ENCODE assay signal across 8 mouse cellular contexts in genomic region chrX:36807360-36808317, GRCm38 (mm10). TPM values are rescaled to one million over a fixed set of nuclear protein-coding genes. Genes with fewer than 3 reads are reported as not detected.
A peak's percentile ranks its signal among the peaks of the same experiment; 100 is the strongest.
DNase-seq lines count a peak whose midpoint lies in the region; ATAC-seq and TF ChIP-seq lines count a peak whose summit lies in the region.

No protein-coding gene starts in this region.

- H3K9ac ChIP-seq in forebrain, postnatal 0 days = peak overlapping the region; percentile 59
- H3K9ac ChIP-seq in lung, embryonic 15.5 days = no peak overlapping the region; the same call in 1 of the 2 replicates

- peak overlapping the region; percentile 39 for H3K4me3 ChIP-seq in forebrain, postnatal 0 days (ENCODE audit: low read depth, low read length)
- H3K4me3 ChIP-seq in lung, embryonic 15.5 days = peak overlapping the region; percentile 38
- H3K4me3 ChIP-seq in olfactory bulb, adult 2 months (ENCODE audit: insufficient read depth, low read depth, low read length) = peak overlapping the region; percentile 66

- peak; percentile 75 for TF ChIP-seq CTCF in forebrain, postnatal 0 days (IDR thresholded peaks at IDR 0.05; ENCODE audit: low read depth)
- peak; percentile 50; the same call in 1 of the 2 replicates for TF ChIP-seq CTCF in olfactory bulb, adult 2 months (IDR thresholded peaks at IDR 0.05; ENCODE audit: insufficient read depth, low read depth, low read length)

- WGBS in forebrain, postnatal 0 days = 28% methylated on average over 44 of the region's 45 CpGs
- 15% methylated on average over 45 of the region's 45 CpGs for WGBS in lung, embryonic 15.5 days
- WGBS in olfactory bulb, adult 2 months = 12% methylated on average over 45 of the region's 45 CpGs

- peak overlapping the region; percentile 50 for H3K4me2 ChIP-seq in forebrain, postnatal 0 days (ENCODE audit: low read depth)
- H3K4me2 ChIP-seq in lung, embryonic 15.5 days = peak overlapping the region; percentile 52

- DNase-seq in MN1 (ENCODE audit: low spot score) = peak; percentile 85
- DNase-seq in cerebellum, adult 8-10 months = peak; percentile 86
- DNase-seq in forebrain, postnatal 0 days = peak; percentile 90
- peak; percentile 93 for DNase-seq in heart, postnatal 4 days
- DNase-seq in layer of hippocampus, adult 9-10 months (ENCODE audit: low spot score) = peak; percentile 63
- peak; percentile 71 to 78 for DNase-seq in thymus, adult 18-20 months

- no peaks in the 10 kb centered on the region for H3K4me1 ChIP-seq in forebrain, postnatal 0 days (ENCODE audit: insufficient read depth)
- H3K4me1 ChIP-seq in lung, embryonic 15.5 days = no peaks in the 10 kb centered on the region
- no peaks in the 10 kb centered on the region for H3K4me1 ChIP-seq in olfactory bulb, adult 2 months (ENCODE audit: control insufficient read depth, insufficient read depth, low read length)

- no peaks in the 10 kb centered on the region for H3K36me3 ChIP-seq in forebrain, postnatal 0 days (ENCODE audit: insufficient read depth)
- H3K36me3 ChIP-seq in lung, embryonic 15.5 days = no peaks in the 10 kb centered on the region

- 0 out of 2 replicates have a peak, but pooled peaks have one; percentile 15 for TF ChIP-seq POLR2A in olfactory bulb, adult 2 months (IDR thresholded peaks at IDR 0.05; ENCODE audit: insufficient read depth, low read depth, low read length)

- H3K27ac ChIP-seq in forebrain, postnatal 0 days (ENCODE audit: low read depth, low read length) = peak overlapping the region; percentile 69
- H3K27ac ChIP-seq in lung, embryonic 15.5 days = peak overlapping the region; percentile 73
- peak overlapping the region; percentile 75 for H3K27ac ChIP-seq in olfactory bulb, adult 2 months (ENCODE audit: insufficient read depth, low read depth, low read length)

- no peaks in the 10 kb centered on the region for H3K9me3 ChIP-seq in forebrain, postnatal 0 days (ENCODE audit: low read length)
- H3K9me3 ChIP-seq in lung, embryonic 15.5 days = no peaks in the 10 kb centered on the region

- peak; percentile 95 for ATAC-seq in forebrain, postnatal 0 days
- peak; percentile 91 for ATAC-seq in lung, embryonic 15.5 days (ENCODE audit: borderline replicate concordance, extremely low read depth, low FRiP score, low TSS enrichment)

- no peaks in the 10 kb centered on the region for H3K27me3 ChIP-seq in forebrain, postnatal 0 days (ENCODE audit: insufficient read depth, low read length)
- H3K27me3 ChIP-seq in lung, embryonic 15.5 days = no peaks in the 10 kb centered on the region

RNA-seq across cellular contexts. Expression of gene Slc25a5, which starts 12.2 kb away (rescaled TPM):
- 333 and 351 TPM in 2 replicates for total RNA-seq in forebrain, postnatal 0 days (2014; rRNA removed)
- 466 and 495 TPM in 2 replicates for polyA plus RNA-seq in forebrain, postnatal 0 days (2015; fragmentation: Nextera tagmentation; extraction: Ambion mirVana)
- total RNA-seq in heart, postnatal 4 days (2021) = 100 to 1,000 TPM; 850 to 928 TPM
- 645 and 653 TPM in 2 replicates for polyA plus RNA-seq in lung, embryonic 15.5 days (2015; fragmentation: Nextera tagmentation; extraction: Ambion mirVana)
- polyA plus RNA-seq in olfactory bulb, adult 2 months (2012; ENCODE audit: insufficient read depth, insufficient read length, low replicate concordance, missing spikeins) = 502 TPM in 1 of 2 replicates, not detected in the other

Comparison
In these comparisons a context has a peak if more than half of its experiments do, and no peak if none do; other contexts are left out.
1. Peak in every context shown above with its lines: DNase-seq, ATAC-seq, H3K4me3 ChIP-seq and H3K27ac ChIP-seq.